26 mouse cellular contexts compared by ENCODE assay signal in genomic region chr9:50552206-50552605, GRCm38 (mm10). TPM values are rescaled to one million over a fixed set of nuclear protein-coding genes. Genes with fewer than 3 reads are reported as not detected.
"Had no signal": no experiment of that assay in that cellular context is flagged by ENCODE, and none has a peak within 500 bp of the region (broad histone marks: within the 10 kb centered on the region; RNA-seq: fewer than 3 reads in every experiment).

No protein-coding gene starts in this region.

- H3K27me3 ChIP-seq: limb, embryonic 13.5 days; liver, embryonic 13.5 days had no signal

- H3K9me3 ChIP-seq: limb, embryonic 10.5 days; limb, embryonic 13.5 days; liver, embryonic 13.5 days had no signal

- DNase-seq: kidney, adult 9 months; kidney, postnatal 14 days; kidney, postnatal 4 days; liver, embryonic 13.5 days; lung, adult 2 months; lung, postnatal 14 days; lung, postnatal 4 days; midbrain, embryonic 14.5 days; thymus, postnatal 25 days had no signal

- H3K9ac ChIP-seq: limb, embryonic 13.5 days; liver, embryonic 13.5 days had no signal

- H3K27ac ChIP-seq: limb, embryonic 10.5 days; limb, embryonic 13.5 days; liver, embryonic 13.5 days; stomach, postnatal 0 days had no signal

- H3K4me1 ChIP-seq: limb, embryonic 10.5 days had no signal

- H3K4me3 ChIP-seq: limb, embryonic 10.5 days; limb, embryonic 13.5 days; liver, embryonic 13.5 days had no signal

- H3K4me2 ChIP-seq: limb, embryonic 13.5 days; liver, embryonic 13.5 days; midbrain, embryonic 11.5 days had no signal

- H3K36me3 ChIP-seq: limb, embryonic 10.5 days; limb, embryonic 13.5 days; liver, embryonic 13.5 days had no signal

RNA-seq across cellular contexts. Expression of gene Il18, which starts 2.4 kb away (rescaled TPM):
- total RNA-seq: megakaryocyte-erythroid progenitor cell, adult 5-6 weeks had no signal

RNA-seq across cellular contexts. Expression of gene Tex12, which starts 8.9 kb away (rescaled TPM):
- total RNA-seq: layer of hippocampus, adult 18-20 months; layer of hippocampus, postnatal 14 days; left cerebral cortex, adult 18-20 months; left cerebral cortex, postnatal 25 days; megakaryocyte-erythroid progenitor cell, adult 5-6 weeks; midbrain, postnatal 0 days had no signal
- polyA plus RNA-seq: kidney, embryonic 16.5 days; limb, embryonic 10.5 days; limb, embryonic 13.5 days; liver, embryonic 13.5 days; liver, embryonic 16.5 days; lung, adult 2 months; lung, embryonic 16.5 days; midbrain, postnatal 0 days; neural tube, embryonic 11.5 days; small intestine, adult 2 months; stomach, embryonic 14.5 days; stomach, postnatal 0 days; thymus, postnatal 0 days had no signal
